Mouse (Mus musculus): Measurements from ENCODE around the gene Epdr1.

The Epdr1 gene

GRCm38 (mm10) chr13:19619216-19619927 lies at the start of gene Epdr1:
Gene Epdr1 (minus strand): TSS chr13:19619927.
- DNase-seq: peak; percentile 54

- DNase-seq: no peak
Observed at GRCm38 (mm10) chr13:19668355-19669140, 48.8 kb upstream of the Epdr1 start.

DNA sequence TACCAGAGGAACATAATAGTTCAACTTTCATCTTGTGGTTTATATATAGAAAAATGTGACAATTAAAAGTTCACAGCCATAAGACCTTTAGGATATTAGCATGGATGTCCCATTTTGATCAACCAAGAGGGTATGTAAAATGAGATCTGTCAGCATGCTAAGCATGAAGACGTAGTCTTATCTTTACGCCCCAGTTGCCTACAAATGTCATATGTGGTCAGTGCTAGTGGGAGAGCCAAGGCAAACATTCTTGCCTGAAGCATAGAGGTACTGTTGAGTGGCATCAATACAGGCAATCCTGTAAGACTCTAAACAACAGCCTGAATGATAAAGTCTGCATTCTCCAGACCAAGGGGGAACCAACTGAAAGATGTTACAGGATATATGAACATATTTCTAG lies 32.7 kb upstream of the Epdr1 start:
- DNase-seq: no peak

DNA sequence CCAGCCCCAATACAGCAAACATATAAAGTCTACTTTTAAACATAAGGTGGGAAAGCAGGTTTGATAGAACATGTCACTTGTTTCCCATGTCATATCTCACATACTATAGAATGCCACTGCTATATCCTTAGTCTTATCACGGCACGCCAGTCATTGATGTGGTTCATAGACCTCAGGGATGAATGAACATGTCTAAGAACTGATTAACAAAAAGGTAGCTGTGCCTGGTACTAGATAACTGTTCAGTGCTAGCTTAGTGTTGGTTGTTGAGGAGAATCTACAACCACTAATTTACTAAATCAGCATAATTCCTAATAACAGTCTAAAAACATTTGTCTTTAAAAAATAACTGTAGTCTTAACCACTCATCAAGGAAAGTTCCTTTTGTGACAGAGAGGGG lies 30.1 kb upstream of the Epdr1 start:
- no peak for DNase-seq

DNA sequence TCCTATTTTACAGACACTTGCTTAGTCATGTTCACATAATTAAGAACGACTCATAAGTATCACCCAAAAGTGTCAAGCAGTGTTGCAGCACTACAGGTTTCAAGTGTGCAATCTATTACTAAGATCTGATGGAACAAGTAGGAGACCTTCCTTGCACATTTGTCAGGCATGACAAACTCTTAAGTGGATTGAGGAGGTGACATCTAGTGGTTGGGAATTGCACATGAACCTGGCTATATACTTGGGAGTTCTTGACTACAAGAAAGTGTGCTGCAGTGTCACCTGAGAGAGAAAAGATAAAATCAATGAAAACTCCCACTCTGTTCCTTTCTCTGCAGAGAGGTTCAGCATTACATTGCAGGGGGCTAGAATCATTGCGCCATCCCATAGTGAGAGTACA lies 24.5 kb upstream of the Epdr1 start:
- DNase-seq: no peak

GRCm38 (mm10) chr13:19643519-19643918 lies 23.8 kb upstream of the Epdr1 start:
- DNase-seq: no peak

- no peak for DNase-seq
Observed at GRCm38 (mm10) chr13:19640203-19640851, 20.6 kb upstream of the Epdr1 start.

- DNase-seq: no peak
Observed at GRCm38 (mm10) chr13:19636131-19636530, 16.4 kb upstream of the Epdr1 start.

- DNase-seq: no peak
Observed at GRCm38 (mm10) chr13:19630768-19631709, 11.3 kb upstream of the Epdr1 start.

GRCm38 (mm10) chr13:19626473-19626872 lies 6.7 kb upstream of the Epdr1 start:
- DNase-seq: no peak

- no peak for DNase-seq
Observed at GRCm38 (mm10) chr13:19624632-19625320, 5.0 kb upstream of the Epdr1 start.

DNA sequence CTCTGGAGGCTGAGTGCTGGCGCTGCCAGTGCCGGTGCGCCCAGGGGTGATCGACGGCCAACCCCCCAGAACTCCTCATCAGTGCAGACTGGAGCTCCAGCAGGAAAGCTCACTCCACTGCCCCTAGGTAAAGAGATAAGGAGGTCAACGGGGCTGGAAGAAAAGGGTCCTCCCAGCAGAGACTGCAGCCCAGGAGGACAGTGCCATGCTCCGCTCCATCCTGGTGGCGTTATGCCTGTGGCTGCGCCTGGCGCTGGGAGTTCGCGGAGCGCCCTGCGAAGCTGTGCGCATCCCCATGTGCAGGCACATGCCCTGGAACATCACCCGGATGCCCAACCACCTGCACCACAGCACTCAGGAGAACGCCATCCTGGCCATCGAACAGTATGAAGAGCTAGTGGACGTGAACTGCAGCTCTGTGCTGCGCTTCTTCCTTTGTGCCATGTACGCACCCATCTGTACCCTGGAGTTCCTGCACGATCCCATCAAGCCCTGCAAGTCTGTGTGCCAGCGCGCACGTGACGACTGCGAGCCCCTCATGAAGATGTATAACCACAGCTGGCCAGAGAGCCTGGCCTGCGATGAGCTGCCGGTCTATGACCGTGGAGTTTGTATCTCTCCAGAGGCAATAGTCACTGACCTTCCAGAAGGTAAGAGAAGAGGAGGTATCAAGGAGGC lies 3.6 kb upstream of the Epdr1 start:
- DNase-seq: no peak

DNA sequence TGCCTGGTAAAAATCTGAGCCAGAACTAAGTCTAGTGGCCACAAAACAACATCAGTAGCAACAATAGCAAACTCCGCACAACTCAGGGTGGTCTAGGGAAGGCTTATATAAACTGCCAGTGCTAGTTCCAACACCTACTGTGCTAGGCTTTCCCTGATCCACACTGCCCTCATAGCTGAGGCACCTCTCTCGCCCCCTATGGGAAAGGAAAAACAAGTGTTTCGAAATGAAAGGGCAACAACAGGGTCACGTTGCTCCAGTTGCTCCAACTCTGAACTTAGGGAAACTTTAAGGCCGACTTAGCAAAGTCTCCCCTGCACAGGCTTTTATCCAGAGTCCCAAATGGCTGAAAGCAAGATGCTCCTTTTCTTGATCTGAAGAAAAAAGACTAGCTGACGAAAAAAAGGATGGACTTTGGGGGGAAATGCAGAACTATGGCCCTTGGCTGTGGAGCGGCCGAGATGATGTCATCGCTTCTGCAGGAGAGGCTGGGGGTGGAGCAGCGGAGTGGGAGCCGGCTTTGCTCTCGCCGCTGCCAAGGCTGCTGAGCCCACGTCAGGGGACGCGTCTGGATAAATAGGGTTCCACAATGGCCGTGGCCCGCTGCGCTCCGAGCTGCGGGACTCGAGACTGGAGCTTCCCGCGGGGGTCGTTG lies 3.0 kb upstream of the Epdr1 start, which contains the start of gene Sfrp4:
Gene Sfrp4, plus strand, starts transcription at position 532 of the 655 bp plus-strand sequence.
- peak; percentile 6 for DNase-seq

DNA sequence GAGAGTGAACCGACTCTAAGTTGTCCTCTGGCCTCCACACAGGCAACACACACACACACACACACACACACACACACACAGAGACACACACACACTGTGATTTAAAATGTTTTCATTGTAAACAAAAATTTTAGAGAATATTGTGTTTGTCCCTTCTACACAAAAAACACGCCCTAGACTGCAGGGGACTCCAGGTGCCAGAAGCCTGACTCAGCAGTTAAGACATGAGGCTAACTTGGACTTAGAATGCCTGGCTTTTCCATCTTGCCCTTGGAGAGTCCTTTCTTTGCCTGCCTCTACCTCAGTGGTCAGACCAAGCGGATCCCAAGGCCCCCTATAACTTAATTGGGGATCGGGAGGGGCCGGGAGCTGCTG lies 899 bp downstream of the Epdr1 start:
- DNase-seq: no peak

GRCm38 (mm10) chr13:19618081-19618480 lies 1.6 kb downstream of the Epdr1 start:
- DNase-seq: no peak

DNA sequence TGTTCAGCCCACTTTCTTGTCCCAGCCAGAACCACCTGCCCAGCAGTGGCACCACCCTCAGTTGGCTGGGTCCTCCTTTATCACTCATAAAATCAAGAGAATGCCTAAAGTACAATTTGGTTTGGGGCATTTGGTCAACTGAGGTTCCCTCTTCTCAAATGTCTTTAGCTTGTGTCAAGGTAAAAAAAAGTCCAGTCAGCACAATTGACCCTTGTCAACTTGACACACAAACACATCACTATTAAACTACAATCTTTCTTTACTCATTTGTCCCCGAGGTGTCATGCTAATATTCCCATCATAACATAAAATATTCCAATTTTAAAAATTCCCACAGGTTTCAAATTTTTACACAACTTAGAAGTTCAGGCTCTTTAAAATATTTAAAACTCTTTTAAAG lies 5.4 kb downstream of the Epdr1 start:
- no peak for DNase-seq

DNA sequence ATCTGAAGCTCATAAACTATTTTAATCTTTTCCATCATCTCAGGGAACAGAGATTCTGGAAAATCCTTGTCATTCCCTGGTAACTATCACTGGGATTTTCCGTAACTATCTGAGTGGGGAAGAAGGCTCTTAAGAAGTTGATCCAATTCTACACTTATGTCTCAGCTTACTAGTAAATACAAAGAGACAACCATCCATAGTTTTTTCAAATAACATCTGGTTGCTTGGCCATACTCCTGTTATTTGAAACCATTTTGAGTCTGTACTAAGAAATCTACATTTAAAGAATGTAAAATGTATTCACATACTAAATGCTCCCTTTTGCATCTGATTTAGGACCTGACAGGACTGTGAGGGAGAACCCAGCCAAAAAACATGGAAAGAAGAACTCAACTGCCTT lies 6.3 kb downstream of the Epdr1 start:
- no peak for DNase-seq

DNA sequence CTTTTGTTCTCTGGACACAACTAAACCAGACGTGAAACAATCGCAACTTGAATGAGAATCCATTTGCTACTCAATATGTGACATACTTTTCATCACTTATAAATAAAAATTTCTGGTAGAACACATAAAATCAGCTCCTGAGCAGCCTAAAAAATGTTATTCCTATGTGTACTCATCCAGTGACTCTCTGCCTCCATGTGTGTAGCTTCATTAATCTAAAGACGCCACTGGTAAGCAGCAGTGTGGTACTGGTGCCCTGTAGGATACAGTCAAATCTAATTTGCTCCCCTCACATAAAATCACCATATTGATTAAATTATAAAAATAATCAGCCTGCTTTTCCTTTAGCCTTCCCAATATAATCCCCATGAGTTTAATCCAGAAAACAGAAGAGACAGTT lies 6.8 kb downstream of the Epdr1 start:
- DNase-seq: no peak

- no peak for DNase-seq
Observed at GRCm38 (mm10) chr13:19612348-19612747, 7.4 kb downstream of the Epdr1 start.

GRCm38 (mm10) chr13:19608120-19608519 lies 11.6 kb downstream of the Epdr1 start:
- DNase-seq: no peak

- DNase-seq: no peak
Observed at GRCm38 (mm10) chr13:19604916-19605315, 14.8 kb downstream of the Epdr1 start.

All from thymus, postnatal 14 days (tissue).